Mouse (Mus musculus): ENCODE data around the gene Ola1. TPM values are rescaled to one million over a fixed set of nuclear protein-coding genes. Genes with fewer than 3 reads are reported as not detected.

Ola1 gene
- total and polyA plus RNA-seq, 2 experiments from 2014 or later, result 33.3 to 66.2 TPM

- Histone ChIP-seq H3K36me3 (replicated peaks; ENCODE audit: control insufficient read depth, insufficient read depth, low read length) (no peaks in the 10 kb centered on the region), H3K27me3 (ENCODE audit: control insufficient read depth, insufficient read depth, low read length) (no peaks in the 10 kb centered on the region), H3K4me1 (ENCODE audit: control insufficient read depth, insufficient read depth) (peaks cover 21% of the 10 kb centered on the region; the same call in 1 of the 2 replicates), H3K27ac (ENCODE audit: low read depth) (peak overlapping the region; percentile 67), H3K9me3 (replicated peaks; ENCODE audit: control insufficient read depth, low read length) (no peaks in the 10 kb centered on the region), H3K4me2 (ENCODE audit: low read depth, low read length) (peak overlapping the region; percentile 7; the same call in 1 of the 2 replicates), H3K4me3 (ENCODE audit: low read depth, low read length) (no peak overlapping the region), H3K9ac (replicated peaks; ENCODE audit: low read depth, low read length) (no peak overlapping the region)
- WGBS, result 51% methylated on average over 24 of the region's 24 CpGs
- TF ChIP-seq EP300 (IDR thresholded peaks at IDR 0.05; ENCODE audit: low read depth), result no peak
- no peak for TF ChIP-seq CTCF (IDR thresholded peaks at IDR 0.05; ENCODE audit: low read depth)
- ATAC-seq (ENCODE audit: insufficient read depth, low read depth) (peak; percentile 55; the same call in 1 of the 2 replicates), DNase-seq (ENCODE audit: low spot score) (peak; percentile 66)
Measured at GRCm38 (mm10) chr2:73047061-73047741, 171.5 kb downstream of the Ola1 start.

GRCm38 (mm10) chr2:73046576-73046975, 172.1 kb downstream of the Ola1 start:
- Histone ChIP-seq H3K4me2 (ENCODE audit: low read depth, low read length) (no peak overlapping the region), H3K4me3 (ENCODE audit: low read depth, low read length) (no peak overlapping the region), H3K27me3 (ENCODE audit: control insufficient read depth, insufficient read depth, low read length) (no peaks in the 10 kb centered on the region), H3K36me3 (replicated peaks; ENCODE audit: control insufficient read depth, insufficient read depth, low read length) (no peaks in the 10 kb centered on the region), H3K4me1 (ENCODE audit: control insufficient read depth, insufficient read depth) (peaks cover 21% of the 10 kb centered on the region), H3K9ac (replicated peaks; ENCODE audit: low read depth, low read length) (no peak overlapping the region), H3K27ac (ENCODE audit: low read depth) (peak overlapping the region; percentile 67), H3K9me3 (replicated peaks; ENCODE audit: control insufficient read depth, low read length) (no peaks in the 10 kb centered on the region)
- 60% methylated on average over 10 of the region's 10 CpGs for WGBS
- no peak for TF ChIP-seq EP300 (IDR thresholded peaks at IDR 0.05; ENCODE audit: low read depth)
- ATAC-seq (ENCODE audit: insufficient read depth, low read depth) (no peak), DNase-seq (ENCODE audit: low spot score) (no peak)

GRCm38 (mm10) chr2:73045505-73045904, 173.2 kb downstream of the Ola1 start:
- WGBS, result 31% methylated on average over 5 of the region's 5 CpGs
- Histone ChIP-seq H3K9ac (replicated peaks; ENCODE audit: low read depth, low read length) (no peak overlapping the region), H3K36me3 (replicated peaks; ENCODE audit: control insufficient read depth, insufficient read depth, low read length) (no peaks in the 10 kb centered on the region), H3K4me3 (ENCODE audit: low read depth, low read length) (no peak overlapping the region), H3K4me2 (ENCODE audit: low read depth, low read length) (no peak overlapping the region), H3K9me3 (replicated peaks; ENCODE audit: control insufficient read depth, low read length) (no peaks in the 10 kb centered on the region), H3K27ac (ENCODE audit: low read depth) (no peak overlapping the region), H3K27me3 (ENCODE audit: control insufficient read depth, insufficient read depth, low read length) (no peaks in the 10 kb centered on the region), H3K4me1 (ENCODE audit: control insufficient read depth, insufficient read depth) (peaks cover 21% of the 10 kb centered on the region)
- DNase-seq (ENCODE audit: low spot score) (peak; percentile 50), ATAC-seq (ENCODE audit: insufficient read depth, low read depth) (peak; percentile 10; the same call in 1 of the 2 replicates)
- TF ChIP-seq EP300 (IDR thresholded peaks at IDR 0.05; ENCODE audit: low read depth) (no peak), CTCF (IDR thresholded peaks at IDR 0.05; ENCODE audit: low read depth) (no peak)

Other genes with a start within 250 kb of the Ola1 start
- 62.1 and 72.7 TPM in 2 replicates for gene Sp3, start 238.5 kb downstream of the Ola1 start, total RNA-seq (2014; rRNA removed; ENCODE audit: low replicate concordance)
- gene Sp3, start 238.5 kb downstream of the Ola1 start, polyA plus RNA-seq (2015; fragmentation: Nextera tagmentation; extraction: Ambion mirVana), result 24.7 and 28.3 TPM in 2 replicates
- not detected in 2 replicates for gene Gm11084, start 232.2 kb downstream of the Ola1 start, total RNA-seq (2014; rRNA removed; ENCODE audit: low replicate concordance)
- not detected in 2 replicates for gene Gm11084, start 232.2 kb downstream of the Ola1 start, polyA plus RNA-seq (2015; fragmentation: Nextera tagmentation; extraction: Ambion mirVana)
- gene Sp9, start 53.0 kb upstream of the Ola1 start, total RNA-seq (2014; rRNA removed; ENCODE audit: low replicate concordance), result not detected in 2 replicates
- gene Sp9, start 53.0 kb upstream of the Ola1 start, polyA plus RNA-seq (2015; fragmentation: Nextera tagmentation; extraction: Ambion mirVana), result not detected in 2 replicates
- 10.5 and 16.3 TPM in 2 replicates for gene Scrn3, start 93.7 kb upstream of the Ola1 start, total RNA-seq (2014; rRNA removed; ENCODE audit: low replicate concordance)
- gene Scrn3, start 93.7 kb upstream of the Ola1 start, polyA plus RNA-seq (2015; fragmentation: Nextera tagmentation; extraction: Ambion mirVana), result 13.5 and 13.8 TPM in 2 replicates
- gene Cir1, start 93.8 kb upstream of the Ola1 start, total RNA-seq (2014; rRNA removed; ENCODE audit: low replicate concordance), result 0.08 and 3.9 TPM in 2 replicates
- gene Cir1, start 93.8 kb upstream of the Ola1 start, polyA plus RNA-seq (2015; fragmentation: Nextera tagmentation; extraction: Ambion mirVana), result 20.0 and 24.3 TPM in 2 replicates
- gene Gpr155, start 167.6 kb upstream of the Ola1 start, total RNA-seq (2014; rRNA removed; ENCODE audit: low replicate concordance), result 11.3 and 19.0 TPM in 2 replicates
- gene Gpr155, start 167.6 kb upstream of the Ola1 start, polyA plus RNA-seq (2015; fragmentation: Nextera tagmentation; extraction: Ambion mirVana), result 6.8 and 8.5 TPM in 2 replicates

Data from heart, postnatal 0 days (tissue).